Mouse (Mus musculus) central nervous system, embryonic 14 days (tissue): ENCODE data around the gene Tssk2. TPM values are rescaled to one million over a fixed set of nuclear protein-coding genes. Genes with fewer than 3 reads are reported as not detected.

Source experiments
- polyA plus RNA-seq: library from polyadenylated mRNA; depleted of rRNA; stranded (reverse); fragments of >200 nt; gene quantifications from 2 replicates; pipeline ENCODE4 v1.2.3, GENCODE M21; 2012; rRNA removed

The Tssk2 gene
- polyA plus RNA-seq, result 0.11 TPM in 1 of 2 replicates, not detected in the other

DNA sequence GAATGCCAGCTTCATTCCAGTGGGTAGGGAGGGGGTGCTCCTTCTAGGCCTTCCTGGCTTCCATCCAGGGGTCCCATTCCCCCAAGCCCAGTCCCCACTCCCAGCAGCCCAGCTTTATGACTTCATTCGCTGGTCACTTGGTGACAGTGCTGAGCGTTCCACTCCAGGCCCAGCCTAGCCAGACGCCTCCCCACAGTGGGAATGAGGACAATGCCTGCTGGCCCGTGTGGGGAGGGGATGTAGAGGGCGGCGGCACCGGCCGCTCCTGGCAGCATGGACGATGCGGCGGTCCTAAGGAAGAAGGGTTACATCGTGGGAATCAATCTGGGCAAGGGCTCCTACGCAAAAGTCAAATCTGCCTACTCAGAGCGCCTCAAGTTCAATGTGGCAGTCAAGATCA lies at the start of gene Tssk2, which contains the start of gene Dgcr2:
Gene Tssk2, plus strand, starts transcription at position 176 of the 400 bp plus-strand sequence.
Gene Dgcr2, minus strand, starts transcription at position 101 of the 400 bp plus-strand sequence.

DNA sequence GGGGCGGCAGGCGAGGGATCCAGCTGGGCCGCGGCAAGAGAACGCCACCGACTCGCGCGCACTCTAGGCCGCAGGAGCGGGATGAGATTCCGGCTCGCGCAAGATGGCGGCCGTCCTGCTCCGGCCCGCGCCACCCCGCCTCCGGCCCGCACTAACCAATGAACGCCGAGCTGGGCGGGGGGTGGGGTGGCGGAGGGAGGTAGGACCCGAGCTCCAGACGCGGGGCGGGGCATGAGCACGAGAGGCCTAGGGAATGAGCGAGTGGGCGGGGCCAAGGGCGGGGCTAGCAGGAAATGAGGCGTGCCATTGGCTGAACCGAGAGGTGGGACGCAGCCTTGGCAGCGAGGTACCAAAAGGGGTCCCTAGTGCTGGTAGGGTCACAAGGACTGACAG lies 6.9 kb upstream of the Tssk2 start, which contains the start of gene Gm20518:
Gene Gm20518, minus strand, starts transcription at position 105 of the 393 bp plus-strand sequence.

DNA sequence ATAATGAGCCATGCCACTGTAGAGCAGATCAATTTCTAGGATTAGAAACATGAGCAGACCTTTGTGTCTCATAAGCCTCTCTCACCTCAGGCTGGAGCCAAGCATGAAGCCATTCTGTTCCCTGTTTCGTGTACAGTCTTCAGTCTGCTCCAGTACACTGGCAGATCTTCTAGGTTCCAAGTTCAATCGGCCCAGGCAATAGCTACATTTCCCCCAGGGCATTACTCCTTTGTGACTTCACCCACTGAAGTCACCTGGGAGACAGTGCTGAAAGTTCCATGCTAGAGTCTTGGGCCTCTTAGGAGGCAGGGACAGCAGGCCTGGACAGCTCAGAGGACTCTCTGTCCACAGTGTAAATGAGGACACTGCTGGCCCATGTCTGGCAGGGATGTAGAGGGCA lies 4.5 kb upstream of the Tssk2 start, which contains the start of gene Tssk1:
Gene Tssk1, plus strand, starts transcription at position 301 of the 400 bp plus-strand sequence.

DNA sequence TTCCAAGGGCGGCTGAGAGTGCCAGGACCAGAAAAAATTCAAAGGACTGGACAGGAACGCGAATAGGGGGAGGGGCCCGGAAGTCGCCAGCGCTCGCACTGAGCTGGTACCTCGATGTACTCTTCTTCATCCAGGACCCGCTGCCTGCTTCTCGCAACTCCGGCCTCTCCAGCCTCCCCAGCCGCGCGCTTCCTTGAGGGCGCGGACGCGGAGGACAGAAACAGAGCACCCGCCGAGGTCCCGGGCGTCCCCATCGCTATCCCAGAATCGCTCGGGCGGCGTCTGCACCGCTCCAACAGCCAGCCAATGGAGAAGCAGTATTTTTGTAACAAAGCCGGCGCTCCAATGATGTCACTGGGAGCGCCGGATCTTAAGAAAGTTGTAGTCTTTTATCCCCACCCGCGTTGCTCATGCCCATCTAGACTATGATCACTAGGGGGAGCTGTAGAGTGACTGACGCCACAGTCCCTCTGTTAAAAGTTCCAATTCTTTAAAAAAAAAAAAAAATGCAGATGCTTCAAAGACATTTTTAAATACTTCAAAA lies 12.7 kb downstream of the Tssk2 start, which contains the start of gene Ess2:
Gene Ess2, minus strand, starts transcription at position 297 of the 544 bp plus-strand sequence.

DNA sequence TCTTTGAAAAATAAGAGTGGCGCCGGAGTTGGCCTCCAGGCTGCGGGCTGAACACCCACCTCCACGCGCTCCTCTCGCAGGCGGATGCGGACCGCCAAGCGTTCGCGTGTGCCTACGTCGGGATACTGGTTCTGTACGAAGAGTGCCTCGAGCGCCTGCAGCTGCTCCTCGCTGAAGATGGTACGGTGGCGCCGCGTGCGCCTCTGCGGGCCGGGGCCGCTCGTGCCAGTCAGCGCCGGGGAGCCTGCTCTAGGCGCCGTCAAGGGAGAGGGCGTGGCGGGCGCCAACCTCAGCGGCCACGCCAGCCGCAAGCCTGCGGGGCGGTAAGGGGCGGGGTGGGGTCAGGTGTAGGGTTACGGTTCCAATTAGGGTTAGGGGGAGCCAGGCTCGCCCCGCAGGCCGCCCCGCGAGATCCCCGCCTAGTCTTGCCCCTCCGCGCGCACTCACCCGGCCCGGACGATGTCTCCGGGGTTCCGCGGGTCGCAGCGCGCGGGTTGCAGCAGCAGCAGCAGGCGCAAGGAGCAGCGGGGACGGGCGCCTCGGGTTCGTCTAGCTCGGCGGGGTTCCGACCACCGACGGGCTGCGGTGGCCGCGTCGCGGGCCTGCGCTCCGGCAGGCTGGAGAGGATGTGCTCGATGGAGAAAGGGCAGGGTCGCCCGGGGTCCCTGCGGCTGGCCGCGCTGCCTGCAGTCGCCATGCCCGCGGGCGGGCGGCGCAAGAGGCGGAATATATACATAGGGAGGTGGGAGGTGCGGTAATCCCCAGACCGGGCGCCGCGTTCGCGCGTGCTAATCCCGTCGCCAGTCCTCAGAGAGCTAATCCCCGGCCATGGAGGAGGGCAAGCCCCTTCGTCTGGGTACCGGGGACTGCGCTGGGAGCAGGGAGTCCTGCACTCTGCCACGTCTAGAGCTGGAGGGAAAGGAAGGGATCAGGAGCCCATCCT lies 16.1 kb downstream of the Tssk2 start, which contains the start of gene Gsc2:
Gene Gsc2, minus strand, starts transcription at position 753 of the 943 bp plus-strand sequence.

DNA sequence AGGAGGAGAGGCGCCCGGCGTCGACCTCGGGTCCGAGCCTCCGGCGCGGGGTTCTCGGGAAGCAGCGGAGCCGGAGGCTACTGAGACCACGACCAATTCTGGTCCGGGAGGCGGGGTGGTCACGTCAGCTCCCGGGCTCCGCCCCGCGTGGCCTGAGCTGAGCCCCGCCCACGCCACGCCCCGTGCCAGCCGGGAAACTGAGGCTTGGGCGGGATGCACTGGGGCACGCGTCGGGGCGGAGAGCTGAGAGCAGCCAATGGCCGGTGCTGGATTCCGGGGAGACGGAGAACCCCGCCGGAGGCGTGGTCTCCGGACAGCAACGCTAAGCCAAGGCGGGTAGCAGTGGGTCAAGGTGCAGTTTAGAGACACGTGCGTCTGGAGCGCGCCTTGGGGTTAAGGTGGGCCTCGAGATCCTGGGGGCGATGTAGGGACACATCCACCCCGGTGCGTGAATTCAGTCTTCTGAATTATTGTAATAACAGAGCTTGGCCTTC lies 29.7 kb downstream of the Tssk2 start, which contains the start of gene Slc25a1:
Gene Slc25a1, minus strand, starts transcription at position 133 of the 494 bp plus-strand sequence.

Other genes starting within 250 kb of the Tssk2 start
- 66.0 and 74.6 TPM in 2 replicates for gene Med15, start 165.7 kb upstream of the Tssk2 start, polyA plus RNA-seq
- 87.9 and 99.2 TPM in 2 replicates for gene Klhl22, start 139.0 kb upstream of the Tssk2 start, polyA plus RNA-seq
- gene Scarf2, start 101.4 kb upstream of the Tssk2 start, polyA plus RNA-seq, result 13.9 and 53.3 TPM in 2 replicates
- gene B830017H08Rik, start 65.5 kb upstream of the Tssk2 start, polyA plus RNA-seq, result 2.3 and 3.5 TPM in 2 replicates
- gene Car15, start 60.3 kb upstream of the Tssk2 start, polyA plus RNA-seq, result 13.6 and 15.8 TPM in 2 replicates
- 2.5 and 2.7 TPM in 2 replicates for gene Gm20518, start 7.0 kb upstream of the Tssk2 start, polyA plus RNA-seq
- gene Tssk1, start 4.4 kb upstream of the Tssk2 start, polyA plus RNA-seq, result 0.08 and 0.09 TPM in 2 replicates
- 110 and 113 TPM in 2 replicates for gene Dgcr2, start 75 bp upstream of the Tssk2 start, polyA plus RNA-seq
- gene Ess2, start 12.7 kb downstream of the Tssk2 start, polyA plus RNA-seq, result 53.4 and 53.6 TPM in 2 replicates
- gene Gsc2, start 16.4 kb downstream of the Tssk2 start, polyA plus RNA-seq, result 0.38 and 0.84 TPM in 2 replicates
- gene Slc25a1, start 29.6 kb downstream of the Tssk2 start, polyA plus RNA-seq, result 105 TPM in 2 replicates
- gene Vpreb2, start 81.8 kb downstream of the Tssk2 start, polyA plus RNA-seq, result not detected in 2 replicates
- 111 and 118 TPM in 2 replicates for gene Dgcr6, start 154.2 kb downstream of the Tssk2 start, polyA plus RNA-seq
- 10.0 and 12.3 TPM in 2 replicates for gene Prodh, start 191.6 kb downstream of the Tssk2 start, polyA plus RNA-seq
- gene Rtn4r, start 229.0 kb downstream of the Tssk2 start, polyA plus RNA-seq, result 31.5 and 34.6 TPM in 2 replicates